Mouse (Mus musculus): ENCODE measurements around the gene Itgb3bp. TPM values are rescaled to one million over a fixed set of nuclear protein-coding genes. Genes with fewer than 3 reads are reported as not detected.
A peak's percentile ranks its signal among the peaks of the same experiment; 100 is the strongest.

Itgb3bp gene
- polyA plus RNA-seq, 1 experiment from 2014 or later: 29.7 TPM

GRCm38 (mm10) chr4:99792365-99792764 lies 137.2 kb downstream of the Itgb3bp start:
- Histone ChIP-seq H3K27me3 (replicated peaks) (no peaks in the 10 kb centered on the region), H3K9me3 (replicated peaks) (no peaks in the 10 kb centered on the region), H3K9ac (no peak overlapping the region), H3K4me2 (no peak overlapping the region), H3K27ac (no peak overlapping the region), H3K36me3 (0 out of 2 replicates have a peak, but pooled peaks cover 2% of the 10 kb centered on the region), H3K4me3 (no peak overlapping the region), H3K4me1 (no peaks in the 10 kb centered on the region)
- WGBS (ENCODE audit: insufficient replicate concordance): 48% methylated on average over 6 of the region's 6 CpGs
- no peak for ATAC-seq

- H3K27me3 ChIP-seq (replicated peaks): no peaks in the 10 kb centered on the region
- no peak overlapping the region for H3K4me2 ChIP-seq
- H3K36me3 ChIP-seq: no peaks in the 10 kb centered on the region; the same call in 1 of the 2 replicates
- ATAC-seq: no peak
- WGBS (ENCODE audit: insufficient replicate concordance): 59% methylated on average over 1 of the region's 1 CpGs
- H3K27ac ChIP-seq: no peak overlapping the region
- no peak overlapping the region for H3K4me3 ChIP-seq
- no peaks in the 10 kb centered on the region for H3K9me3 ChIP-seq (replicated peaks)
- no peak overlapping the region for H3K9ac ChIP-seq
- no peaks in the 10 kb centered on the region for H3K4me1 ChIP-seq
Observed at GRCm38 (mm10) chr4:99773041-99773440, 156.6 kb downstream of the Itgb3bp start.

- H3K4me2 ChIP-seq: no peak overlapping the region
- no peaks in the 10 kb centered on the region for H3K4me1 ChIP-seq
Observed at GRCm38 (mm10) chr4:99770555-99770954, 159.1 kb downstream of the Itgb3bp start.

GRCm38 (mm10) chr4:99766753-99767152 lies 162.9 kb downstream of the Itgb3bp start:
- no peaks in the 10 kb centered on the region for H3K27me3 ChIP-seq (replicated peaks)
- no peak for ATAC-seq
- WGBS (ENCODE audit: insufficient replicate concordance): 39% methylated on average over 1 of the region's 1 CpGs
- H3K4me3 ChIP-seq: no peak overlapping the region
- no peaks in the 10 kb centered on the region for H3K36me3 ChIP-seq
- H3K9me3 ChIP-seq (replicated peaks): no peaks in the 10 kb centered on the region
- no peak overlapping the region for H3K27ac ChIP-seq
- H3K4me1 ChIP-seq: no peaks in the 10 kb centered on the region
- no peak overlapping the region for H3K4me2 ChIP-seq
- no peak overlapping the region for H3K9ac ChIP-seq

More at GRCm38 (mm10) chr4:99770555-99770954, 159.1 kb downstream of the Itgb3bp start:
- no peak overlapping the region for H3K27ac ChIP-seq
- H3K4me3 ChIP-seq: no peak overlapping the region
- 77% methylated on average over 5 of the region's 5 CpGs for WGBS (ENCODE audit: insufficient replicate concordance)
- no peak for ATAC-seq
- no peaks in the 10 kb centered on the region for H3K27me3 ChIP-seq (replicated peaks)
- no peak overlapping the region for H3K9ac ChIP-seq
- H3K36me3 ChIP-seq: no peaks in the 10 kb centered on the region
- H3K9me3 ChIP-seq (replicated peaks): no peaks in the 10 kb centered on the region

GRCm38 (mm10) chr4:99766303-99766702 lies 163.3 kb downstream of the Itgb3bp start:
- no peak for ATAC-seq
- Histone ChIP-seq H3K36me3 (no peaks in the 10 kb centered on the region), H3K27me3 (replicated peaks) (no peaks in the 10 kb centered on the region), H3K27ac (no peak overlapping the region), H3K4me2 (no peak overlapping the region), H3K9me3 (replicated peaks) (no peaks in the 10 kb centered on the region), H3K4me1 (no peaks in the 10 kb centered on the region), H3K9ac (no peak overlapping the region), H3K4me3 (no peak overlapping the region)
- 60% methylated on average over 5 of the region's 5 CpGs for WGBS (ENCODE audit: insufficient replicate concordance)

GRCm38 (mm10) chr4:99752426-99752825 lies 177.2 kb downstream of the Itgb3bp start:
- H3K36me3 ChIP-seq: peaks cover 51% of the 10 kb centered on the region
- no peak overlapping the region for H3K4me2 ChIP-seq
- no peak overlapping the region for H3K27ac ChIP-seq
- no peaks in the 10 kb centered on the region for H3K9me3 ChIP-seq (replicated peaks)
- no peak overlapping the region for H3K4me3 ChIP-seq
- no peak overlapping the region for H3K9ac ChIP-seq
- H3K27me3 ChIP-seq (replicated peaks): no peaks in the 10 kb centered on the region
- 75% methylated on average over 5 of the region's 5 CpGs for WGBS (ENCODE audit: insufficient replicate concordance)
- ATAC-seq: no peak
- no peaks in the 10 kb centered on the region for H3K4me1 ChIP-seq

GRCm38 (mm10) chr4:99739836-99740235 lies 189.8 kb downstream of the Itgb3bp start:
- Histone ChIP-seq H3K9ac (no peak overlapping the region), H3K4me1 (no peaks in the 10 kb centered on the region), H3K27ac (no peak overlapping the region), H3K36me3 (peaks cover 24% of the 10 kb centered on the region), H3K4me3 (no peak overlapping the region), H3K4me2 (no peak overlapping the region), H3K27me3 (replicated peaks) (no peaks in the 10 kb centered on the region), H3K9me3 (replicated peaks) (no peaks in the 10 kb centered on the region)
- WGBS (ENCODE audit: insufficient replicate concordance): 84% methylated on average over 7 of the region's 7 CpGs
- ATAC-seq: no peak

GRCm38 (mm10) chr4:99725914-99726451 lies 203.6 kb downstream of the Itgb3bp start:
- Histone ChIP-seq H3K4me2 (no peak overlapping the region), H3K9me3 (replicated peaks) (peaks cover 15% of the 10 kb centered on the region), H3K4me3 (no peak overlapping the region), H3K9ac (no peak overlapping the region), H3K4me1 (no peaks in the 10 kb centered on the region), H3K36me3 (peaks cover 75% of the 10 kb centered on the region), H3K27ac (no peak overlapping the region), H3K27me3 (replicated peaks) (no peaks in the 10 kb centered on the region)
- ATAC-seq: no peak
- WGBS (ENCODE audit: insufficient replicate concordance): 79% methylated on average over 8 of the region's 8 CpGs

GRCm38 (mm10) chr4:99724331-99724730 lies 205.3 kb downstream of the Itgb3bp start:
- Histone ChIP-seq H3K4me3 (no peak overlapping the region), H3K36me3 (peaks cover 71% of the 10 kb centered on the region), H3K4me1 (no peaks in the 10 kb centered on the region), H3K27me3 (replicated peaks) (no peaks in the 10 kb centered on the region), H3K27ac (no peak overlapping the region), H3K4me2 (no peak overlapping the region), H3K9ac (no peak overlapping the region), H3K9me3 (replicated peaks) (peaks cover under 1% of the 10 kb centered on the region; the same call in 1 of the 2 replicates)
- WGBS (ENCODE audit: insufficient replicate concordance): 83% methylated on average over 4 of the region's 4 CpGs
- no peak for ATAC-seq

- Histone ChIP-seq H3K27me3 (replicated peaks) (no peaks in the 10 kb centered on the region), H3K27ac (no peak overlapping the region), H3K9ac (no peak overlapping the region), H3K36me3 (peaks cover 35% of the 10 kb centered on the region), H3K4me2 (no peak overlapping the region), H3K4me1 (peaks cover 27% of the 10 kb centered on the region), H3K9me3 (replicated peaks) (no peaks in the 10 kb centered on the region), H3K4me3 (no peak overlapping the region)
- no peak for ATAC-seq
- 34% methylated on average over 4 of the region's 4 CpGs for WGBS (ENCODE audit: insufficient replicate concordance)
Observed at GRCm38 (mm10) chr4:99717905-99718304, 211.7 kb downstream of the Itgb3bp start.

- H3K4me3 ChIP-seq: peak overlapping the region; percentile 81
- 12% methylated on average over 25 of the region's 25 CpGs for WGBS (ENCODE audit: insufficient replicate concordance)
- no peaks in the 10 kb centered on the region for H3K27me3 ChIP-seq (replicated peaks)
- peak; percentile 70 for ATAC-seq
- H3K27ac ChIP-seq: peak overlapping the region; percentile 78
- no peaks in the 10 kb centered on the region for H3K9me3 ChIP-seq (replicated peaks)
- peak overlapping the region; percentile 93 for H3K9ac ChIP-seq
- H3K4me2 ChIP-seq: peak overlapping the region; percentile 87
- H3K36me3 ChIP-seq: peaks cover 22% of the 10 kb centered on the region
- peaks cover 27% of the 10 kb centered on the region for H3K4me1 ChIP-seq
Observed at GRCm38 (mm10) chr4:99715783-99716416, 213.7 kb downstream of the Itgb3bp start.
